Comparison of ENCODE assay signal across 12 mouse cellular contexts in the genomic region with DNA sequence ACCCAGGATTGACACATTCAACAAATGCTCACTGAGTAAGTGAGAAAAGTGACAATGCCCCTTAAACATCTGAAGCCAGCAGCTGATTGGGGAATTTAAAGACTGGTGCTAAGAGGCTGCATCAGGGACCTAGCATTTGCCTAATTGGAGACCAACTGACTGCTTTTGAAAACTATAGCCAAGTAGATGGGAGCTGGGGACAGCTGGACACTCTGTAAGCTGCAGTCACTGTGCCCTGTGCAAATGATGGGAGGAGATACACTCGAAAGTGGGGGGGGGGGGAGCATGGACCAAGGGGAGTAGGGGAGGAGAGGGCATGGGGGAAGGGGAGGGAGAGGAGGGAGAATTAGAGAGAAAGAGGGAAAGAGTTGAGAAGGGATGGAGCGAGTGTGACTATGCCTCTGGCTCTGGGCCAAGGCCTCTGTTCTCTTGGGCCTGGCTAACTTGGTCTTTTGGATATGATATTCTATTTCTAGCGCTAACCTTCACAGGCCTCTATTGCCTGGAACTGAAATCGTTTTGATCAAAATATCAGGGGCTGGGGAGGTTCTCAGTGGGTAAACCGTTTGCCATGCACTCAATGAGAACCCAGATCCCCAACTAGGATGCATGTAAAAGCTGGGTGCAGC. TPM values are rescaled to one million over a fixed set of nuclear protein-coding genes. Genes with fewer than 3 reads are reported as not detected.
DNase-seq lines count a peak whose midpoint lies in the region; ATAC-seq and TF ChIP-seq lines count a peak whose summit lies in the region.
"Had no signal": no experiment of that assay in that cellular context is flagged by ENCODE, and none has a peak within 500 bp of the region (broad histone marks: within the 10 kb centered on the region; RNA-seq: fewer than 3 reads in every experiment).

No protein-coding gene starts in this region.

- no peak overlapping the region for H3K9ac ChIP-seq in heart, embryonic 14.5 days (ENCODE audit: low read length)
- no peak overlapping the region for H3K9ac ChIP-seq in stomach, postnatal 0 days (ENCODE audit: low read length)
- H3K9ac ChIP-seq: liver, embryonic 13.5 days had no signal

- peak; percentile 7 for DNase-seq in heart, adult 8-10 months (ENCODE audit: low spot score)
- DNase-seq in heart, adult 9 months (ENCODE audit: low spot score in 2 of 2), result no peak
- DNase-seq in Muller cell, postnatal 12 days (ENCODE audit: inconsistent ontology term), result peak; percentile 12
- peak; percentile 23 for DNase-seq in NIH3T3 (ENCODE audit: low read depth)
- DNase-seq in stomach, postnatal 0 days (ENCODE audit: low spot score), result no peak
- no peak for DNase-seq in urinary bladder, postnatal 14 days (ENCODE audit: low spot score)
- DNase-seq: gastrocnemius, adult 2 months; kidney, postnatal 14 days; liver, embryonic 13.5 days; right cerebral cortex, postnatal 4 days had no signal

- no peak for ATAC-seq in heart, embryonic 14.5 days (ENCODE audit: insufficient number of reproducible peaks, insufficient read depth, low FRiP score, low read depth)
- ATAC-seq in stomach, postnatal 0 days (ENCODE audit: low FRiP score, low TSS enrichment), result no peak

- no peaks in the 10 kb centered on the region for H3K27me3 ChIP-seq in heart, embryonic 14.5 days (ENCODE audit: control insufficient read depth, insufficient read depth, low read length)
- no peaks in the 10 kb centered on the region for H3K27me3 ChIP-seq in stomach, postnatal 0 days (ENCODE audit: control insufficient read depth, insufficient read depth, low read length)
- H3K27me3 ChIP-seq: liver, embryonic 13.5 days had no signal

- no peaks in the 10 kb centered on the region for H3K9me3 ChIP-seq in heart, embryonic 14.5 days (ENCODE audit: control insufficient read depth, low read length)
- no peaks in the 10 kb centered on the region for H3K9me3 ChIP-seq in stomach, postnatal 0 days (ENCODE audit: control insufficient read depth, low read length)
- H3K9me3 ChIP-seq: liver, embryonic 13.5 days had no signal

- peak overlapping the region; percentile 23 to 78; a peak in 3 of 4 replicates for H3K27ac ChIP-seq in heart, embryonic 14.5 days (replicated peaks in 1 of 2; ENCODE audit: control insufficient read depth in 1 of 2, insufficient read depth in 1 of 2, low read depth in 2 of 2, low read length in 2 of 2)
- H3K27ac ChIP-seq in stomach, postnatal 0 days (replicated peaks), result no peak overlapping the region
- H3K27ac ChIP-seq: gastrocnemius, adult 2 months; liver, embryonic 13.5 days; macrophage had no signal

- H3K4me2 ChIP-seq in heart, embryonic 14.5 days (ENCODE audit: low read length), result no peak overlapping the region
- no peak overlapping the region for H3K4me2 ChIP-seq in stomach, postnatal 0 days (replicated peaks; ENCODE audit: low read depth)
- H3K4me2 ChIP-seq: liver, embryonic 13.5 days had no signal

- TF ChIP-seq EP300 in stomach, postnatal 0 days (optimal IDR thresholded peaks at IDR 0.05), result no peak

- H3K4me3 ChIP-seq in heart, embryonic 14.5 days (ENCODE audit: control insufficient read depth in 1 of 2, insufficient read depth in 1 of 2, low read depth in 1 of 2, low read length in 2 of 2), result no peak overlapping the region
- H3K4me3 ChIP-seq in stomach, postnatal 0 days (ENCODE audit: low read depth, low read length), result no peak overlapping the region
- H3K4me3 ChIP-seq: gastrocnemius, adult 2 months; liver, embryonic 13.5 days had no signal

- 17% methylated on average over 5 of the region's 5 CpGs for WGBS in heart, embryonic 14.5 days
- WGBS in stomach, postnatal 0 days, result 39% methylated on average over 5 of the region's 5 CpGs

- H3K36me3 ChIP-seq in heart, embryonic 14.5 days (ENCODE audit: control insufficient read depth, insufficient read depth, low read length), result no peaks in the 10 kb centered on the region; the same call in 1 of the 2 replicates
- H3K36me3 ChIP-seq in stomach, postnatal 0 days (ENCODE audit: control insufficient read depth, insufficient read depth, low read length), result no peaks in the 10 kb centered on the region
- H3K36me3 ChIP-seq: liver, embryonic 13.5 days had no signal

- TF ChIP-seq CTCF in stomach, postnatal 0 days (IDR thresholded peaks at IDR 0.05; ENCODE audit: low read depth), result no peak

- peaks cover 6 to 15% of the 10 kb centered on the region in 2 experiments for H3K4me1 ChIP-seq in heart, embryonic 14.5 days (ENCODE audit: control insufficient read depth in 2 of 2, insufficient read depth in 2 of 2, low read length in 2 of 2)
- H3K4me1 ChIP-seq in stomach, postnatal 0 days (replicated peaks; ENCODE audit: control insufficient read depth, insufficient read depth), result no peaks in the 10 kb centered on the region

RNA-seq across cellular contexts. Expression of gene Sgcg, which starts 22.3 kb away (rescaled TPM):
- total RNA-seq in heart, adult 8-10 months (2022), result 100 to 1,000 TPM; 202 to 221 (median 214) TPM
- polyA plus RNA-seq in heart, embryonic 14.5 days (2014; fragmentation: Nextera tagmentation; extraction: Ambion mirVana), result 41.0 and 44.1 TPM in 2 replicates
- 2.4 and 2.9 TPM in 2 replicates for polyA plus RNA-seq in stomach, postnatal 0 days (2015; fragmentation: Nextera tagmentation; extraction: Ambion mirVana)
- polyA plus RNA-seq: macrophage had no signal

Comparison
In these comparisons a context has a peak if more than half of its experiments do, and no peak if none do; other contexts are left out.
1. DNase-seq: peak in heart, adult 8-10 months (single experiment), Muller cell, postnatal 12 days (single experiment) and NIH3T3 (single experiment); none in heart, adult 9 months (0 of 2), stomach, postnatal 0 days (single experiment) and urinary bladder, postnatal 14 days (single experiment).
2. RNA of gene Sgcg, which starts 22.3 kb away (polyA plus RNA-seq): 41.0 to 44.1 TPM in heart, embryonic 14.5 days; 2.4 to 2.9 TPM in stomach, postnatal 0 days; every median in the first group is over 10 times any median in the second.